Mouse (Mus musculus) thymus, postnatal 36 days (tissue): ENCODE measurements around the gene Gm10057.
"Not testable (repeated sequence)": the region's sequence is repeated elsewhere in the genome, so short reads cannot be mapped to it uniquely, and the experiment has no call there.

Experiments used
- DNase-seq, 2 experiments: peaks; one replicate each; pipeline ENCODE4 v3.0.0; 2022; ENCODE audit warnings: mixed read lengths in 2 of 2

Gm10057 gene

GRCm38 (mm10) chrX:154054939-154055338 lies at the start of gene Gm10057:
Gene Gm10057, minus strand, starts transcription at chrX:154055039.
- DNase-seq, result not testable (repeated sequence)

GRCm38 (mm10) chrX:154033727-154034126 lies 21.1 kb downstream of the Gm10057 start, which contains the start of gene 4921511M17Rik:
Gene 4921511M17Rik, minus strand, starts transcription at chrX:154033827.
- DNase-seq, result not testable (repeated sequence)

- not testable (repeated sequence) for DNase-seq
Measured at GRCm38 (mm10) chrX:154012540-154012939, 42.3 kb downstream of the Gm10057 start, which contains the start of gene Samt1. Gene Samt1, minus strand, starts transcription at chrX:154012640.
